Mouse (Mus musculus) erythroid progenitor cell, adult 5-6 weeks (primary cell): ENCODE measurements around the gene Scap. TPM values are rescaled to one million over a fixed set of nuclear protein-coding genes. Genes with fewer than 3 reads are reported as not detected.
"Not testable (repeated sequence)": the region's sequence is repeated elsewhere in the genome, so short reads cannot be mapped to it uniquely, and the experiment has no call there.

ENCODE experiments used
- ATAC-seq: replicated peaks from 2 replicates; pipeline ENCODE4 v1.8.0; 2016; ENCODE audit warnings: moderate number of reproducible peaks, mild to moderate bottlenecking, moderate TSS enrichment, inconsistent platforms; ENCODE audit not compliant: poor library complexity, low FRiP score, severe bottlenecking
- total RNA-seq, 2 experiments: library from RNA; stranded (forward) in 1 of 2; stranded (reverse) in 1 of 2; fragments of 150-400 nt in 1 of 2; fragments of 186-747, 209-891 nt in 1 of 2; gene quantifications; 2 replicates each; pipeline versions ENCODE4 v1.2.3 to v1.2.4; 2015 to 2017; ENCODE audit warnings: low replicate concordance in 2 of 2

The Scap gene
- total RNA-seq, 2 experiments from 2014 or later: 2.8 to 6.3 TPM

GRCm38 (mm10) chr9:110377655-110378054 is 44.6 kb downstream of the Scap start:
- not testable (repeated sequence) for ATAC-seq

GRCm38 (mm10) chr9:110379361-110379760 is 46.3 kb downstream of the Scap start:
- no peak for ATAC-seq

GRCm38 (mm10) chr9:110380662-110381061 is 47.6 kb downstream of the Scap start:
- ATAC-seq: no peak

- no peak for ATAC-seq
Observed at GRCm38 (mm10) chr9:110381292-110381691, 48.2 kb downstream of the Scap start.

GRCm38 (mm10) chr9:110384369-110384929 is 51.4 kb downstream of the Scap start:
- no peak for ATAC-seq

- no peak for ATAC-seq
Observed at GRCm38 (mm10) chr9:110388011-110388410, 54.9 kb downstream of the Scap start.

- no peak for ATAC-seq
Observed at GRCm38 (mm10) chr9:110390843-110391242, 57.8 kb downstream of the Scap start.

- no peak for ATAC-seq
Observed at GRCm38 (mm10) chr9:110393295-110393694, 60.2 kb downstream of the Scap start.

- no peak for ATAC-seq
Observed at GRCm38 (mm10) chr9:110400650-110401049, 67.6 kb downstream of the Scap start.

- ATAC-seq: no peak
Observed at GRCm38 (mm10) chr9:110402731-110403130, 69.6 kb downstream of the Scap start.

- ATAC-seq: not testable (repeated sequence)
Observed at GRCm38 (mm10) chr9:110403240-110403639, 70.2 kb downstream of the Scap start.

- peak; percentile 39 for ATAC-seq
Observed at GRCm38 (mm10) chr9:110407311-110408098, 74.4 kb downstream of the Scap start.

- peak; percentile 99 for ATAC-seq
Observed at GRCm38 (mm10) chr9:110408099-110408773, 75.1 kb downstream of the Scap start, which contains the start of gene Ptpn23. Gene Ptpn23 (minus strand): TSS chr9:110408213.

GRCm38 (mm10) chr9:110410908-110411887 is 78.1 kb downstream of the Scap start:
- ATAC-seq: 0 out of 2 replicates have a peak, but pooled peaks have one; percentile 30

- ATAC-seq: no peak
Observed at GRCm38 (mm10) chr9:110412926-110413325, 79.8 kb downstream of the Scap start.

GRCm38 (mm10) chr9:110413785-110414184 is 80.7 kb downstream of the Scap start:
- ATAC-seq: no peak

GRCm38 (mm10) chr9:110419511-110420112 is 86.5 kb downstream of the Scap start, which contains the start of gene Ngp:
Gene Ngp (plus strand): TSS chr9:110419747.
- ATAC-seq: no peak

- ATAC-seq: no peak
Observed at GRCm38 (mm10) chr9:110431241-110431640, 98.2 kb downstream of the Scap start.

GRCm38 (mm10) chr9:110433045-110433444 is 100.0 kb downstream of the Scap start:
- ATAC-seq: no peak
